Mouse (Mus musculus): ENCODE measurements around the gene Cdh18.
"Not testable (repeated sequence)": the region's sequence is repeated elsewhere in the genome, so short reads cannot be mapped to it uniquely, and the experiment has no call there.

Cdh18 gene

DNA sequence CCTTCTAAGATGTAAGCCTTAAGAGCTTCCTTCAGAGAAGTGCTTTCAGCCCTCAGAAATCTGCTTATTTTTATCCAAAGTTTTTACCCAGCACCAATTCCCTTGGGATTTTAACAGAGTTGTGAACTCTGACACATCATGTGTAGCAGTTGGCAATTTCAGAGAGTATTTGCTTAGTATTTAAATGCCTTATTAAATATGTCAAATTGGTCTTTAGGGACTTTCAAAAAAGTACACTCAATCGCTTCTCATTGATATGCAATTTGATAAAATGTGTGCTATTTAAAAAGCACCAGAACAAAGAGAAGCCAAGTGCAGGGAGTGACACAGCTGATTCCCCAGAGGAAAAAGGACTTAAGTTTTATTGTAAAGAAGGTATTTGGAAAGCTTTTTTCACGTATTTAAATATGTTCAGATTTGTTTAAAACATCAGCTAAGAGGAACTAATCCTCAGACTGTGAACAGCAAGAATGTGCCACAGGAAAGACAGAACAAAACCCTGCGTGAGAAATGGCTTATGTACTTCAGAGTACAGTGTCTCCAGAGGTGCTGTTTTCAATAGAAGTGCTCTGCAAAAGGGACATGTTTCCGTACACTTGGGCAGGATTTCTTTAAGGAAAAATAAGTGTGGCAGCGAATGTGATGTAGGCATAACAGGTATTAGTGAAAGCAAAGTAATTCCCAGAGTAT is 709.1 kb downstream of the Cdh18 start:
- no peak for DNase-seq

DNA sequence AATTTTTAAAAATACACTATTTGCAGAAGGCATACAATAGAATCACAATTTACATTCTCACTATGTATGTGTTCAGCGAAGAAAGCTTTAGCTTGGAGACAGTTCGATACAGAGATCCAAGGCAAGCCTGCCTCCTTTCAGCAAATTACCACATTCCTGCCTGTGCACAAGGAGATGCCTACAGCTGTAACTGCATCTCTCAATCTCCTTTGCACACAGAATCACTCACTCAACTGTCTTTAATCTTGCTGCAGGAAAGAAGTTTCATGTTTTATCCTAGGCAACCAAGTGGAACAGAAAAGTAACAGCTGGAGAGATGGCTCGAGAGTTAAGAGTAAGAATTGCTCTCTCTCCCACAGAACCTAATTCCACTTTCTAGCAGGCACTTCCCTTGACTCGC is 729.6 kb downstream of the Cdh18 start:
- DNase-seq, result no peak

DNA sequence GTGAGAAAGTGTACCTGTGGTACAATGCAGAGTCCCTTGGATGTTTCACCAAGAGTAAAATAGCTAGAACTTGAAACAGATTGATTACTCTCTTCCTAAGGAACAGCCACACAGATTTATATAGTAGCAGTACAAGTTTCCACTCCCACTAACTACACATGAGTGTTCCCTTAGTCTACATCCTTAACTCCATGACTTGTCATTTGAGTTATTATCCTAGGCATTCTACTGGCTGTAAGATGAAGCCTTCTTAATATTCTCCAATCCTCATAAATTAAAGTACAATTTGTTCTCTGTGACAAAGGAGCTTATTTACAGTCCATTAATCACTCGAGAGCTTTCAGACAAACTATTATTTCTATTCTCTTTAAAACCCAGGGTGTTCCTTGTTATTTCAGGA is 756.2 kb downstream of the Cdh18 start:
- DNase-seq, result no peak

DNA sequence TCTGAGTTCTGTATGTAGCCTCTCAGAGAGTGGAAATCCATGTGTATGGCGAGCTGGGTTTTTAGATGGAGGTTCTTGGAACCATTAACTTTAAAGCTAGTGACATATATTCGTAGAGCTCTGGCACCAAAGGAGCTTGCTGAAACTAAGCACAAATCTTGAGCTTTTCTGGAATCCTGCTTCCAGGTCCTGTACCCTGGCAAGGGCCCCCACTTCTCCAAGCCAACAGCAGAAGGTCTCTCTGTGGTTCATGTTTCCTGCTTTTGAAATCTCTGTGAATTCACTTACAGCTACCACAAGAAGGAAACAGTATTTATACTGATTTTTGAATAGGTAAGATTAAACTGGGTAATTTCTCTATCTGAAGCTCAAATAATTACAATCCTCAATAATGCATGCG is 767.9 kb downstream of the Cdh18 start:
- no peak for DNase-seq

DNA sequence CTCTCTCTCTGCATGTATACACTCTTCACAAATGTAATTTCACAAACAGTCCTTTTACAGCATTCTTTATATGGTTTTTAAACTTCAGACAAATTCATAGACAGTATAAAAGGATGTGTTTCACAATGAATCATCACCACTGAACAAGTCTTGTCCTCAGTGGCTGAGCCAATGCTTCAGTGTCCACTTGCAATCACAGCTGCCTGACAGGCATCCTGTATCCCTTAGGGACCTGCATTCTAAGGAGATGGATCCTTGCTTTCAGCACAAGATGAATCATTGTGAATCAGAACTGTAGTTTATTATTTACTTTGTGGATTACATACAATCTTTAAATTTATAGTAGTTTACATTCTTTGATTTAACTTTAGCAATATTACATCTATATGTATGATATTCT is 768.6 kb downstream of the Cdh18 start:
- DNase-seq, result no peak

DNA sequence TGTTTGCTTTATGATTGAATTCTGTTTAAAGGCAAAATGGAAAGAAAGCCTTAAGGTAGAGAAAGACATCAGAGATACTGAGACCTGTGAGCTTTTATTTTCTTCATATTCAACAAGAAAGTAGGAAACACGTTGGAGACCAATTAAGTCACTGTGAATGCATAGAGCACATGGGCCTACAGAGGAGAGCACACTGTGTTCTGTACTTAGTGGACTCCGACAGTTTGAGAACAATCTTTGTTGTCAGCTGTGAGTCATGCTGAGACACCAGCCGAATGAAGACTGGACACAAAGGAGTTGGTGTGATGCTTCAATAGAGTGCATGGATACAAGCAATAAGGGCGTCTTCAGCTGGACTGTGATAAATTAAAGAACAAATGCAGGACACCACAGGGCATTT is 791.5 kb downstream of the Cdh18 start:
- not testable (repeated sequence) for DNase-seq

DNA sequence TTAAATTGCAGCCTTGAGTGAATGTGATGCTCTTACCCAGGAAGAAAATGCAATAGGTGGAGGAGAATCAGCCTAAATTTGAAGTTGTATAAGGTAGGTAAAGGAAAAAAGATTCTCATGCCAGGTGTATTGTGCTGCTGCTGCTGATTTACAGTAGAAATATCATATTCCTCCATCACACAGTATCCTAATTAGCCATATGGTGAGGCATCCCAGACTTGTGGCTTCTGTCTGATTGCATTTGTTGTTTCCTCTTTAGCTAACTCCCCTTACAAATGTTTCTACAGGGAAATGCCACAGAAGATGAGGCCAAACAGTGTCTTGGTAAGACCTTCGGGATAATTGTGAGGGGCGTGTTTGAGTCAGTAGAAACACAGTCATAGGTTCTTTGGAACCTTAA is 802.3 kb downstream of the Cdh18 start:
- no peak for DNase-seq

DNA sequence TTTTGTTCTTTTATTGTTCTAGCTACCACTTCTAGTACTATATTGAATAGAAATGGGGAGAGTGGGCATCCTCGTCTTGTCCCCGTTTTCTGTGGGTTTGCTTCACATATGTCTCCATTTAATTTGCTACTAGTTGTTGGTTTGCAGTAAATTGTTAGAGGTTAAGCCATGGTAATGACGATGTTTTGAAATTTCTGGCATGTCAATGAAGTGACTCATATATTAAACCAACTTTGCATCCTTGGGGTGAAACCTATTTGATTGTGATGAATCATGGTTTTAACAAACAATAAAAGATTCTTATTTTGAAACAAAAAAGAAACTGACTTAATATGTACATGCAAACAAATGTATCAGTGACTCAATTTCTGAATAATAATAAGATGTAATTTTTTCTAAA is 817.5 kb downstream of the Cdh18 start:
- no peak for DNase-seq

DNA sequence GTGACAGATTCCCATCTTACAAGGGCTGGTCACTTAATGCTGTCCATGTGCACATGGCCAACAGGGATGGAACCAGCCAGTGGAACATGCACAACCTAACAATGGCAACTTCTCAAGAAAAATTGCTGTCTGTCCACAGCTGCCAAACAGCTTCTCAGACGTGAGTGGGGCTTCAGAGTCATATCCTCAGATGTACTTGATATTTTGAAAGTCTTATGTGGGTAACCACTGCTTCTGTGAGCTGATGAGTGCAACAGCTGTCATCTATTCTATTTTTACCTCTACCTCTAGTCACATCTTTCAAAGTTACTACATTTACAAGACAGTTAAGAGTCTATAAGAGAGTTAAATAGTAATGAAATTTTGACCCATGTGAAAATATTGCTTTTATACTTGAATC is 818.9 kb downstream of the Cdh18 start:
- DNase-seq, result no peak

DNA sequence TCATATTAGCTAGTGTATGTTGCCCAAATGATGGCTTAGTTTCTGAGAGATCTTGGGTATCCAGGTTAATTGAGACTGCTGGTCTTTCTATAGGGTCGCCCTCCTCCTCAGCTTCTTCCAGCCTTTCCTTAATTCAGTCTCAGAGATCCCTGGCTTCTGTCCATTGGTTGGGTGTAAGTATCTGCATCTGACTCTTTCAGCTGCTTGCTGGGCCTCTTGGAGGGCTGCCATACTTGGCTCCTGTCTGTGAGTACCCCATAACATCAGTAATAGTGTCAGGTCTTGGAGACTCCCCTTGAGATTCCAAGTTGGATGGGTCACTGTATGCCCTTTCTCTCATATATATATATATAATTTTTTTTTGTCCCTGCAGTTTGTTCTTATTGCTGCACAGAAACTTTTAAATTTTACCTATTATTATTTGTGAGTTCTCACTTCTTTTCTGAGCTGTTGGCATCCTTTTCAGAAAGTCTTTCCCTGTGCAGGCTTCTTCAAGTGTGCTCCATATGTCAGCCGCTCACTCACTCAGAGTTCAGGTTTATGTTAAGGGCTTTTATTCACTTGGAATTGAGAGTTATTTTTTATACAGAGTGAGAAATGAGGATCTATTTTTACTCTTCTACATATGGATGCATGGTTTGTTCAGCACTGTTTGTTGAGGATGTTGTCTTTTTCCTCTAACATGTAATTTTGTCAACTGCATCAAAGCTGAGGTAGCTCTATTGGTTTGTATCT is 829.4 kb downstream of the Cdh18 start:
- DNase-seq, result no peak

DNA sequence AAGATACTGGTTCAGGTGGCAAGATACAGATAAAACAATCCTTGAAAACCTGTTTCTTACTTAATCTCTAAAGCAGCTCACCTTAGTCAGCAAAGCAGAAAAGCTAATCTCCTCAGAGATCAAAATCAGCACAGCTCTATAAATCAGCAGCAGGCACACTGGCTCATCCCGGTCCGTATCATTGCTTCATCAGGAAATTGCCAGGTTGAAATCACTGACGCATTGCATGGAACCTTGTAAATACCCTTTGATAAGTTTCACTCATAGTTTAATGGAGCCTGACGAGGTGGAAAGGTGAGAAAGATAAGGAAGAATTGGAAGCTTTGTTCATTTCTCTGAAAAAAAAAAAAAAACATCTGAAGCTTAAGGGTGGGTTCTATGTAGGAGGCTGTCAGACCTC is 837.0 kb downstream of the Cdh18 start:
- no peak for DNase-seq

DNA sequence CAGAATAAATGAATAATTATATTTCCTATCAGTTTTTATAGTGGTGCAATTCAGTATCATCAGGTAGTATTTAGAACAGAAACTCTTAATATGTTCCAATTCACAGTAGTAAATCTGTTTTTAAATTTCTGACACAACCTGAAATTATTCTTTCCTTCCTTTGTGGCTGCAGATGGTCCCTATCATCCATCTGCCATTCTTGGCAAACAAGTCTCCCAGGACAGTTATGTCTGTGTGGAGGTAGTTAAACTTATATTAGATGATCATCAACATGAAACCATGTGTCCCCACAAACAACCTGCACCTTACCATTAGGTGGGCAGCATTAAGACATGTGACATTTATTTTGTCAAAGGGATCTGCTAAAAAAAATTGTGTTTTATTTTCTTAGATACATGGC is 847.8 kb downstream of the Cdh18 start:
- no peak for DNase-seq

DNA sequence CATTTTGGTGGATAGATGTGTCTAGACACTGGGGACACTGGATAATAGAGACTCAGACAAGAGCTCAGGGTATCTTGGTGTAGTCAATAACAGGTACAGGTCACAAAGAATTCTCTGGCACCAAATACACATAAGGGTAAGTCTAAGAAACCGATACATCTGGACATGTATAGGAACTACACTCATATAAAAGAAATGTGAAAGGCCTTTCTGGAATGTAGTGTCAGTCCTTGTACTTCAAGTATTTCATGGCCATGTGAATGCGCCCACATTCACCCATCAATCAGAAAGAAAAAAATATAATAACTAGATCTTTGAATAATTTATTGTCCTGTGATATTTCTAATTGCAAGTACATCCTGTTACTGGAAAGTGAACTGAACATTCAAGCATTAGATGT is 855.0 kb downstream of the Cdh18 start:
- DNase-seq, result no peak

DNA sequence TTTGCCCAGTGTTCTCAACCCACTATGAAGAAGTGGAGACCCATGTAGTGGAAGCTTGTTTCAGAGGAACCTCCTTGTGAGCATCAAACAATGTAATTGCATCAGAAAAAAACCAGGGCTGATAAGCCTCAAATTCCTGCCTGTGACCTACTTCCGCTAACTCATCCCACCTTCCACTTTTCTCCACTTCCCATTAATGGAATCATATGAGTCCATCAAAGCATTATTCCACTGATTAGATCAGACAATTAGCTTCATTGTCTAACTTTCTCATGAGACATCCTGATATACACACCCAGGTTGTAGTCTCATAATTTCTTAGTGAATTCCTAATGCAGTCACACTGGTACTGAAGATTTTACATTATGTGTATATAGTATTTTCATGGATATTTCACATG is 859.4 kb downstream of the Cdh18 start:
- DNase-seq, result no peak

DNA sequence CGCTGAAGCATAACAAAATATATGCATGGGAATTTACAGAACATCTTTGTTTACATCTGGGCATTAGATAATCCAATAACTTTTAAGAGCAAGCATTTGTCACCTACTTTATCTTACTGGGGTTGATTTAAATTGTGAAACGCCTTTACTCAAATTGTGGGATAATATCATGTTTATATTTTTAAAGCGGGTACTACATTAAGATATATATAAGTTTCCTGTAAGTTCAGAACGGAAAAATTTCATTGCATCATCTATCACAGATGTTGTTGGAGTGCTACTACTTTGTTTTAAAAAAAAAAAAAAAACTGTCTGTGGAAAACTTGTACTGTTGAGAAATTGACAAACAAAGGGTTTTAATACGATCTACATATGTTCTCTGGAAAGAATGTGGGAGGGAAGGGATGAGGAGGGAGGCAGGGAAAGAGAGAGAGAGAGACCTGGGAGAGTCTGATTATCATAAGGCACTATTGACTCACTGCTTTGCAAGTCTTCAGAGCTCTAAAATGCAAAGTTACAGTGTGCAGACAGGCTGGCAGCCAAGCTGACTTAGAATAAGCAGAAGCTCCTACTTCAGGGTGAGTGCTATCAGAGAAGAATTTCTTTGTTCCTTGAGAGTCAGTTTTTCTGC is 867.7 kb downstream of the Cdh18 start:
- no peak for DNase-seq

DNA sequence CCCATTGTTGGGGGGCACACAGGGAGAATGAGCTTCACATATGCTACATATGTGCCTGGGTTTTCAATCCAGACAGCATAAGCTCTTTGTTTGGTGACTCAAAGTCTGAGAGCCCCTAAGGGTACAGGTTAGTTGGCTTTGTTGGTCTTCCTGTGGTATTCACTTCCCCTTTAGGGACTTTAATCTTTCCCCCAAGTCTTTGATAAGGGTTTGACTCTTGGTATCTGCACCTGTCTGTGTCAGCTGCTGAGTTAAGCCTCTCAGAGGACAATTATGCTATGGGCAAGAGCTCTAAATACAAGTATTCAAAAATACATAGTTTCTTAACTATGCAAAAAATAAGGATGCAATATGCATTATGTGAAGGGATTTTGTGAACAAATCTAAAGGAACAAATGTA is 869.3 kb downstream of the Cdh18 start:
- DNase-seq, result no peak

DNA sequence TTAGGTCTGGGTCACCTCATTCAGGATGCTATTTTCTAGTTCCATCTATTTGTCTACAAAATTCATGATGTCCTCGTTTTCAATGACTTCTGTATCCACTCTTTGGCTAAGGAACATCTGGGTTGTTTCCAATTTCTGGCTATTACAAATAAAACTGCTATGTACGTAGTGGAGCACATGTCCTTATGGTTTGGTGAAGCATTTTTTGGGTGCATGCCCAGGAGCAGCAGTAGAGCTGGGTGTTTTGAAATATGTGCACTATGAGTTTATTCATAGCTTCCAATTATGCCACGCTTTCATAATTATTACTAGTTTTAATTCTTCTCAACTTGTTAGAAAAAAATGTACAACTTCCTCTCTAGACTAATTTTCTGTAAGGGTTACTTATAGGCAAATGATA is 871.2 kb downstream of the Cdh18 start:
- DNase-seq, result no peak

DNA sequence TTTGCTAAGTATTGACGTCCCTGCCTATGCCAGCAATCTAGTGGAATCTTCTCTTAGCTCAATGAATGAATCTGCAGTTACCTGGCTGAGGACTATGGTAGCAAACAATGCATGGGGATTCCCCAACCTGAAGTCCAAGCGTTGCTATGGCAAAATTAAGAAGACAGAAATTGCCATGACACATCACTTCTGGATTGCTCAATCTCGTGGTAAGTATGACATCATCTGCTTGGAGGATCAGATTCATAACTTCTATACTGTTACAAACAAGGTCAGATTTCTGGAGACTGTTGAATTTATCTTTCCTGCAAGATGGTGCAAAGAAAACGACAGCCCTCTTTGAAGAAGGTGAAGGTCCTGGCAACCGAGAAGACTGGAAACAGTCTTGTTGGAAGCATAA is 881.2 kb downstream of the Cdh18 start:
- no peak for DNase-seq

DNA sequence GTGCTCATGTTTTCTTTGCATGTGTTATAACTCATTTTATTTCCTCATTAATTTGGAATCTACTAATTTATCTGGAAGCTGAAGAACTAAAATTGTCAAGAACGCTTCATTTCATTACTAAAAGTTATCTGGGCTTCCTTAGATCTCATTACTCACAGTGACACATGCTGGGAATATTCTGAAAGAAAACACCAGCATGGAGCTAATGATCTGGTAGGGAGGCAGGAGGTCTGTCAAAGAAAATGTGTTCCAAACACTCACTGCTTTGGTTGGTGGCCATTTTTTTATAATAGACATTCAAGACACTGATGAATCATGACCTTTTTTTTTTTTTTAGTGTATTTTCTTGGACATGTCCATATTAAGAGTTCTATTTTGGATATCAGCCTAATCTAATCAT is 899.7 kb downstream of the Cdh18 start:
- DNase-seq, result no peak

DNA sequence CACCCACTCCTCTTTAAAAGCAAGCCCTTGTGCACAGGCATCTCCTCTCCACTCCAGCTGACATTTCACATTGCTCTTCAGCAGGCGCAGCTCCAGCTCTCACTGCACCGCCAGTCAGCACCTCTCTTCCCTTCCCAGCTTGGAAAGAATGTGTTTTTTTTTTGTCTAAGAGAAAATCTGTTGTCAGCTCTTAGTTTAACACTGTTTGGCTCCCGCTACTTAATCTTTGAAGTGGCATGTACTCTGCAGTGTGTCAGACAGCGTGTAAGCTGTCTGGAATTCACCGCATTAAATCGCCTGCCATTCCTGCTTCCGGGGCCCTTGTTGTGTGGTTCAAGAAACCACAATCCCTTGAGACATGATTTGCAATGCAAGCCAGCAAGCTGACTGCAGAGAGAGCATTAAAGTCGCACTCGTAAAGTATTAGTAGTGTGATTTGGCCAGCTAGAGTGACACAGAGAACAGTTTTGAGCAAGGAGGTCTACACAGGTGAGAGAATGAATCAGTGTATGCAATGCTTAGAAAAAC is 903.3 kb downstream of the Cdh18 start:
- no peak for DNase-seq

DNA sequence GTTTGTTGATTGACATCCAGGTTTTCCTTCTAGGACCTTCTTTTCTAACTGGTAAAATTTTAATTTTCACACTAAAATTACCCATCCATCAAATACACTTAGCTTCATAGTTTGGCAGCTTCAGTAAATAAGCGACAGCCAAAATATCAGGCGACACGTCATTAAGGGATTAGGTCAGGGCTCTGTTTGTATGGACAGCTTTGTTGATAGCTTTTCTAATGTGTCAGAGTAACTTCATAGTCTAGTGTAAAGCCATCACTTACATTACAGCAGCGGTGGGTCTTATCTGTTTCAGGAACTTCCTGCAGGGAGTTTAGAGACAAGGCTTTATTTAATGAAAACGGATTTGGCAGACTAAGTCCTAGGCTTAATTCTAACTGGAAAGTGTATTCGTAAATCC is 904.5 kb downstream of the Cdh18 start:
- no peak for DNase-seq

DNA sequence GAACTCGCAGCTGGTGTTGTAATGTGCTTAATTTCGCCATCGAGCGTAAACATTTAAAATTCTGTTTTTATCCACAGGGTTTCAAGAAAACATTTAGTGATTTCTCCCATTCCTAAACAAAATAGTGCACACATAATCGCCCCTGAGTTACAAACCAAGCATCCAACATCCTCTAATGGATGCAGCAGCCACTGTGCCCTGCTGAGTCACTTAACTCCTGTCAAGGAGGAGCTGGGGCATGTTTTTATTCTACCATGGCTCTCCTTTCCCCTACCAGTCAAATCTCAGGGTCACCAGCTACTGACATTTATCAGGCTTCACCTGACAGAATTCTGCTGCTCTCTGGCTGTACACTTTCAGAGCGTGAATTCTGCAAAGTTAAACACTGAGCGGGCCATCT is 906.5 kb downstream of the Cdh18 start:
- no peak for DNase-seq

DNA sequence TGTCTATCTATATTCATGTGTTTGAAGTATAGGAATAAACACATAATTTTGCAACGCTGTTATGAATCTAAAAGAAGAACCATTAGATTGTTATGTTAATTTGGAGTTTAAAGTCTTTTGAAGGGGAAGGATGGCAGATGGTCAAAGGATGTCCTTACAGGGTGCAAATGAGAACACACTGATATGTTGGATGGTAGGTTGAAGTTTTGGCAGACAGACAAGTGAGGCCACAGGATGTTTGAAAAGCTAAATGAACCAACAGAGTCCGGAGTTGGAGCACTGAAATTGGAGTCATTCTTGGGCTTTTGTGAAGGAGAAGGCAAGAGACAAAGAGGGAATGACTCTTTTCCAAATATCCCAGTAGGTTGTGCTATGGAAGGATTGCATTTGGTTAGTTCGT is 908.6 kb downstream of the Cdh18 start:
- DNase-seq, result no peak
